ENCODE assay signal across 8 mouse cellular contexts in genomic region chr1:177257178-177258033, GRCm38 (mm10). TPM values are rescaled to one million over a fixed set of nuclear protein-coding genes. Genes with fewer than 3 reads are reported as not detected.
DNase-seq lines count a peak whose midpoint lies in the region; TF ChIP-seq lines count a peak whose summit lies in the region.

No protein-coding gene starts in this region.

- H3K27me3 ChIP-seq in megakaryocyte, embryonic 14.5 days (replicated peaks): no peaks in the 10 kb centered on the region

- H3K36me3 ChIP-seq in megakaryocyte, embryonic 14.5 days (replicated peaks; ENCODE audit: low read length): no peaks in the 10 kb centered on the region

- no peak overlapping the region; the same call in 1 of the 2 replicates for H3K27ac ChIP-seq in cortical plate, adult 2 months (ENCODE audit: insufficient read depth, low read length)

- peak overlapping the region; percentile 61 for H3K4me3 ChIP-seq in cortical plate, adult 2 months (ENCODE audit: insufficient read depth, low read length)
- H3K4me3 ChIP-seq in megakaryocyte, embryonic 14.5 days (replicated peaks): peak overlapping the region; percentile 95

- peaks cover 4% of the 10 kb centered on the region for H3K4me1 ChIP-seq in cortical plate, adult 2 months (ENCODE audit: control insufficient read depth, insufficient read depth, low read length)
- peaks cover 52% of the 10 kb centered on the region for H3K4me1 ChIP-seq in megakaryocyte, embryonic 14.5 days

- H3K9me3 ChIP-seq in megakaryocyte, embryonic 14.5 days: no peaks in the 10 kb centered on the region

- TF ChIP-seq CTCF in cortical plate, adult 2 months (IDR thresholded peaks at IDR 0.05; ENCODE audit: extremely low read depth, insufficient read depth, low read length): no peak

- TF ChIP-seq POLR2A in cortical plate, adult 2 months (IDR thresholded peaks at IDR 0.05; ENCODE audit: extremely low read depth, insufficient read depth, low read length): 0 out of 2 replicates have a peak, but pooled peaks have one; percentile 18

- peak; percentile 83 for DNase-seq in ZHBTc4 (ENCODE audit: low read depth, low spot score)
- peak; percentile 26 to 41 for DNase-seq in gastrocnemius, adult 8-10 months (ENCODE audit: low spot score in 2 of 2)
- peak; percentile 82 for DNase-seq in induced T-regulatory cell, adult 2 months (ENCODE audit: low read depth)
- peak; percentile 64 to 81 for DNase-seq in left cerebral cortex, adult 9 months (ENCODE audit: low spot score in 2 of 2)
- peak; percentile 81 to 90 for DNase-seq in right cerebral cortex, postnatal 10 days (ENCODE audit: low spot score in 2 of 2)
- DNase-seq in urinary bladder, postnatal 36 days (ENCODE audit: low spot score in 2 of 2): peak; percentile 9 to 24

RNA-seq across cellular contexts. Expression of gene Akt3, which starts 0.6 kb away (rescaled TPM):
- 46.3 and 46.6 TPM in 2 replicates for polyA plus RNA-seq in cortical plate, adult 2 months (2012; rRNA removed)
- 10 to 100 TPM in 3 of 4 experiments, 1 to 10 TPM in 1; 7.6 to 11.4 (median 10.4) TPM for total RNA-seq in gastrocnemius, adult 8-10 months (2022)
- polyA plus RNA-seq in megakaryocyte, embryonic 14.5 days (2012; ENCODE audit: insufficient read depth, low replicate concordance): 1.2 TPM in 1 of 2 replicates, not detected in the other

Comparison
In these comparisons a context has a peak if more than half of its experiments do, and no peak if none do; other contexts are left out.
1. DNase-seq: peak in every context shown above with its lines; median percentile 86 in right cerebral cortex, postnatal 10 days; 83 in ZHBTc4; 82 in induced T-regulatory cell, adult 2 months; 72 in left cerebral cortex, adult 9 months; 34 in gastrocnemius, adult 8-10 months; 16 in urinary bladder, postnatal 36 days.
2. RNA of gene Akt3, which starts 0.6 kb away (polyA plus RNA-seq): 46.3 to 46.6 TPM in cortical plate, adult 2 months; 1.2 TPM in megakaryocyte, embryonic 14.5 days; every median in the first group is over 10 times any median in the second.